Mouse (Mus musculus): ENCODE measurements at regions not wholly inside any gene's neighbourhood (a gene's known extent, or its start where the extent isn't known, plus 50 kb on each side); places are given as distances from the start of the nearest gene placed in this dataset.
A peak's percentile ranks its signal among the peaks of the same experiment; 100 is the strongest.

GRCm38 (mm10) chr1:154113291-154114050 is 87.5 kb upstream of the Zfp648 start:
- 86% methylated on average over 12 of the region's 12 CpGs for WGBS
- Histone ChIP-seq H3K9me3 (no peaks in the 10 kb centered on the region), H3K4me2 (no peak overlapping the region), H3K4me1 (replicated peaks) (peaks cover 10% of the 10 kb centered on the region), H3K27me3 (no peaks in the 10 kb centered on the region), H3K36me3 (no peaks in the 10 kb centered on the region), H3K4me3 (no peak overlapping the region), H3K9ac (no peak overlapping the region), H3K27ac (replicated peaks) (no peak overlapping the region)
- ATAC-seq (ENCODE audit: low read depth) = no peak

GRCm38 (mm10) chr1:154116188-154116710 is 84.7 kb upstream of the Zfp648 start:
- H3K4me3 ChIP-seq = no peak overlapping the region
- ATAC-seq (ENCODE audit: low read depth) = no peak
- no peaks in the 10 kb centered on the region for H3K36me3 ChIP-seq
- peaks cover 12% of the 10 kb centered on the region for H3K4me1 ChIP-seq (replicated peaks)
- H3K9me3 ChIP-seq = no peaks in the 10 kb centered on the region
- 84% methylated on average over 7 of the region's 7 CpGs for WGBS
- no peak overlapping the region for H3K27ac ChIP-seq (replicated peaks)
- no peak overlapping the region for H3K9ac ChIP-seq
- no peak overlapping the region for H3K4me2 ChIP-seq
- no peaks in the 10 kb centered on the region for H3K27me3 ChIP-seq

GRCm38 (mm10) chr1:154117346-154117687 is 83.7 kb upstream of the Zfp648 start:
- H3K4me1 ChIP-seq (replicated peaks) = peaks cover 12% of the 10 kb centered on the region
- H3K9me3 ChIP-seq = no peaks in the 10 kb centered on the region
- H3K9ac ChIP-seq = no peak overlapping the region
- H3K36me3 ChIP-seq = no peaks in the 10 kb centered on the region
- ATAC-seq (ENCODE audit: low read depth) = no peak
- peak overlapping the region; percentile 20; the same call in 1 of the 2 replicates for H3K4me2 ChIP-seq
- no peaks in the 10 kb centered on the region for H3K27me3 ChIP-seq
- no peak overlapping the region for H3K4me3 ChIP-seq
- WGBS = 59% methylated on average over 11 of the region's 11 CpGs
- no peak overlapping the region for H3K27ac ChIP-seq (replicated peaks)

- no peak overlapping the region for H3K27ac ChIP-seq (replicated peaks)
- H3K4me1 ChIP-seq (replicated peaks) = peaks cover 12% of the 10 kb centered on the region
- ATAC-seq (ENCODE audit: low read depth) = no peak
- no peak overlapping the region for H3K9ac ChIP-seq
- WGBS = 50% methylated on average over 19 of the region's 20 CpGs
- H3K36me3 ChIP-seq = no peaks in the 10 kb centered on the region
- no peaks in the 10 kb centered on the region for H3K27me3 ChIP-seq
- H3K4me2 ChIP-seq = peak overlapping the region; percentile 20; the same call in 1 of the 2 replicates
- no peaks in the 10 kb centered on the region for H3K9me3 ChIP-seq
- H3K4me3 ChIP-seq = no peak overlapping the region
These were observed 83.2 kb upstream of the Zfp648 start for GRCm38 (mm10) chr1:154117688-154118373.

GRCm38 (mm10) chr1:154118374-154119004 is 82.5 kb upstream of the Zfp648 start:
- Histone ChIP-seq H3K4me3 (no peak overlapping the region), H3K4me1 (replicated peaks) (peaks cover 12% of the 10 kb centered on the region), H3K27ac (replicated peaks) (no peak overlapping the region), H3K9me3 (no peaks in the 10 kb centered on the region), H3K4me2 (0 out of 2 replicates have a peak overlapping the region, but pooled peaks have one; percentile 2), H3K9ac (no peak overlapping the region), H3K27me3 (no peaks in the 10 kb centered on the region), H3K36me3 (no peaks in the 10 kb centered on the region)
- WGBS = 48% methylated on average over 10 of the region's 10 CpGs
- peak; percentile 50 for ATAC-seq (ENCODE audit: low read depth)

GRCm38 (mm10) chr1:154119611-154120010 is 81.4 kb upstream of the Zfp648 start:
- Histone ChIP-seq H3K4me2 (no peak overlapping the region), H3K27ac (replicated peaks) (no peak overlapping the region), H3K27me3 (no peaks in the 10 kb centered on the region), H3K4me3 (no peak overlapping the region), H3K36me3 (no peaks in the 10 kb centered on the region), H3K9ac (no peak overlapping the region), H3K4me1 (replicated peaks) (peaks cover 12% of the 10 kb centered on the region), H3K9me3 (no peaks in the 10 kb centered on the region)
- 90% methylated on average over 5 of the region's 5 CpGs for WGBS
- no peak for ATAC-seq (ENCODE audit: low read depth)

GRCm38 (mm10) chr1:154120693-154121092 is 80.3 kb upstream of the Zfp648 start:
- Histone ChIP-seq H3K4me1 (replicated peaks) (peaks cover 12% of the 10 kb centered on the region), H3K27me3 (no peaks in the 10 kb centered on the region), H3K4me3 (no peak overlapping the region), H3K9me3 (no peaks in the 10 kb centered on the region), H3K27ac (replicated peaks) (no peak overlapping the region), H3K9ac (no peak overlapping the region), H3K4me2 (no peak overlapping the region), H3K36me3 (no peaks in the 10 kb centered on the region)
- no peak for ATAC-seq (ENCODE audit: low read depth)
- 26% methylated on average over 1 of the region's 1 CpGs for WGBS

- no peak overlapping the region for H3K9ac ChIP-seq
- no peak overlapping the region for H3K4me2 ChIP-seq
- H3K27me3 ChIP-seq = no peaks in the 10 kb centered on the region
- H3K9me3 ChIP-seq = no peaks in the 10 kb centered on the region
- no peak overlapping the region for H3K4me3 ChIP-seq
- no peaks in the 10 kb centered on the region for H3K36me3 ChIP-seq
- H3K27ac ChIP-seq (replicated peaks) = no peak overlapping the region
- H3K4me1 ChIP-seq (replicated peaks) = no peaks in the 10 kb centered on the region
- ATAC-seq (ENCODE audit: low read depth) = no peak
These were observed 76.0 kb upstream of the Zfp648 start for GRCm38 (mm10) chr1:154124981-154125380.

GRCm38 (mm10) chr1:154126487-154126886 is 74.5 kb upstream of the Zfp648 start:
- Histone ChIP-seq H3K36me3 (no peaks in the 10 kb centered on the region), H3K4me1 (replicated peaks) (no peaks in the 10 kb centered on the region), H3K27me3 (no peaks in the 10 kb centered on the region), H3K9ac (no peak overlapping the region), H3K27ac (replicated peaks) (no peak overlapping the region), H3K4me3 (no peak overlapping the region), H3K4me2 (no peak overlapping the region), H3K9me3 (no peaks in the 10 kb centered on the region)
- WGBS = 78% methylated on average over 4 of the region's 4 CpGs
- ATAC-seq (ENCODE audit: low read depth) = no peak

- H3K4me3 ChIP-seq = no peak overlapping the region
- no peak for ATAC-seq (ENCODE audit: low read depth)
- peaks cover 2% of the 10 kb centered on the region; the same call in 1 of the 2 replicates for H3K9me3 ChIP-seq
- no peaks in the 10 kb centered on the region for H3K27me3 ChIP-seq
- H3K4me2 ChIP-seq = no peak overlapping the region
- H3K9ac ChIP-seq = no peak overlapping the region
- H3K36me3 ChIP-seq = no peaks in the 10 kb centered on the region
- no peaks in the 10 kb centered on the region for H3K4me1 ChIP-seq (replicated peaks)
- 74% methylated on average over 4 of the region's 4 CpGs for WGBS
- no peak overlapping the region for H3K27ac ChIP-seq (replicated peaks)
These were observed 61.5 kb upstream of the Zfp648 start for GRCm38 (mm10) chr1:154139488-154139887.

- Histone ChIP-seq H3K4me2 (no peak overlapping the region), H3K9ac (no peak overlapping the region), H3K4me3 (no peak overlapping the region), H3K4me1 (replicated peaks) (no peaks in the 10 kb centered on the region), H3K9me3 (peaks cover 4% of the 10 kb centered on the region; the same call in 1 of the 2 replicates), H3K36me3 (no peaks in the 10 kb centered on the region), H3K27me3 (no peaks in the 10 kb centered on the region), H3K27ac (replicated peaks) (no peak overlapping the region)
- no peak for ATAC-seq (ENCODE audit: low read depth)
- 64% methylated on average over 1 of the region's 1 CpGs for WGBS
These were observed 57.3 kb upstream of the Zfp648 start for GRCm38 (mm10) chr1:154143691-154144090.

- no peak overlapping the region for H3K9ac ChIP-seq
- H3K36me3 ChIP-seq = no peaks in the 10 kb centered on the region
- H3K9me3 ChIP-seq = peaks cover 4% of the 10 kb centered on the region; the same call in 1 of the 2 replicates
- H3K4me3 ChIP-seq = no peak overlapping the region
- H3K27ac ChIP-seq (replicated peaks) = no peak overlapping the region
- WGBS = 87% methylated on average over 3 of the region's 3 CpGs
- ATAC-seq (ENCODE audit: low read depth) = no peak
- H3K27me3 ChIP-seq = no peaks in the 10 kb centered on the region
- peaks cover 13% of the 10 kb centered on the region for H3K4me1 ChIP-seq (replicated peaks)
- H3K4me2 ChIP-seq = no peak overlapping the region
These were observed 53.9 kb upstream of the Zfp648 start for GRCm38 (mm10) chr1:154147001-154147571.

All from neural tube, embryonic 13.5 days (tissue).